Mouse (Mus musculus) lung, postnatal 14 days (tissue): ENCODE measurements around the gene Cphx2.
"Not testable (repeated sequence)": the region's sequence is repeated elsewhere in the genome, so short reads cannot be mapped to it uniquely, and the experiment has no call there.

ENCODE experiments used
- DNase-seq: peaks from one replicate; pipeline ENCODE4 v3.0.0; 2021

The Cphx2 gene

DNA sequence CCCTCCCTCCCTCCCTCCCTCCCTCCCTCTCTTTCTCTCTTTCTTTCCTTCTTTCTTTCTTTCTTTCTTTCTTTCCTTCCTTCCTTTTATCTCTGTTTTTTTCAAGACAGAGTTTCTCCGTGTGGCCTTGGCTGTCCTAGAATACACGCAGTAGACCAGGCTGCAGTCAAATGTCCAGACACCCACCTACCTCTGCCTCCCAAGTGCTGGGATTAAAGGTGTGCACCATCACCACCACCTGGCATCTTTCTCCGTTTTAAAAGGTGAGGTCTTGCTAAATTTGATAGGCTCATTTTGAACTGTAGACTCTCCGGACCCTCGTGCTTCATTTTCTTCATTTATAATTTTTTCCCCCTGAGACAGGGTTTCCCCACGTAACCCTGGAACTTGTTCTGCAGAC lies at the start of gene Cphx2:
Gene Cphx2 (plus strand): TSS at position 301 of the 400 bp plus-strand sequence.
- DNase-seq, result not testable (repeated sequence)

GRCm38 (mm10) chr14:26034364-26034763 lies 47.0 kb upstream of the Cphx2 start:
- not testable (repeated sequence) for DNase-seq

- not testable (repeated sequence) for DNase-seq
Measured at GRCm38 (mm10) chr14:26035439-26035838, 45.9 kb upstream of the Cphx2 start.

DNA sequence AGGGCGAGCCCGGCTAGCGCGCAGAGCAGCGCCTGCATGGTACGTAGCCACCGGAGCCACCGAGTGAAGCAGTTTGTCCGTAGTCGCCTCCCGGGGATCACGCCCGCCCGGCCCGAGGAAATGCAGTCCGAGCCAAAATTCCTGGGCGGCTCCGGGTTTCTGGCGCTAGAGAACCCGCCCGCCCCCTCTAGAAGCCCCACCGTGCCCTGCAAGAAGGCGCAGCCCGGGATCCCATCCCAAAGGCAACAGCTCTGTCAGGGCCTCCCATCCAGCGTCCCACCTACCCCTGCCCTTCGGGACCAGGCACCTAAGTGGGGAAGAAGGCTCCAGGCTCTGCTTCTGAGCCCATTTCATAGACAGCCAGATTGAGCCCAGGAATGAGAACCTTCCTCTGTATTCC lies 38.7 kb upstream of the Cphx2 start, which contains the start of gene Gm9780:
Gene Gm9780 (minus strand): TSS at position 101 of the 400 bp plus-strand sequence.
- not testable (repeated sequence) for DNase-seq

DNA sequence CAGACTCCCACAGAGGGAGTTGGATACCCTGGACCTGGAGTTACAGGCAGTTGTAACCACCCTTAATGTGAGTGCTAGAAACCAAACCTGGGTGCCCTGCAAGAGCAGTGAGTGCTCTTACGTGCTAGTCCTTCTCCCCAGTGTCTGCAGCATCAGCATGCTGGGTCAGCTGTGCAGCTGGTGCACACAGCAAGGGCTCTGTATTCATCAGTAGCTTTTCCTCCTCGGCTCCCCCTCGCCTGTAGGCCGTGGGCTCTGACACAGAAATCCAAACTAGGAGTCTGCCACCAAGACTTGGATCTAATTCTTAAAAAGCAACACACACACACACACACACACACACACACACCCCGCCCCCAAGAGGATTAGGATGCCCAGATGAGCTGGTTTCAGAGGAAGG lies 36.3 kb upstream of the Cphx2 start:
- not testable (repeated sequence) for DNase-seq

- DNase-seq, result not testable (repeated sequence)
Measured at GRCm38 (mm10) chr14:26047026-26047425, 34.3 kb upstream of the Cphx2 start.

GRCm38 (mm10) chr14:26048767-26049166 lies 32.5 kb upstream of the Cphx2 start:
- not testable (repeated sequence) for DNase-seq

- DNase-seq, result not testable (repeated sequence)
Measured at GRCm38 (mm10) chr14:26058184-26058583, 23.1 kb upstream of the Cphx2 start.

DNA sequence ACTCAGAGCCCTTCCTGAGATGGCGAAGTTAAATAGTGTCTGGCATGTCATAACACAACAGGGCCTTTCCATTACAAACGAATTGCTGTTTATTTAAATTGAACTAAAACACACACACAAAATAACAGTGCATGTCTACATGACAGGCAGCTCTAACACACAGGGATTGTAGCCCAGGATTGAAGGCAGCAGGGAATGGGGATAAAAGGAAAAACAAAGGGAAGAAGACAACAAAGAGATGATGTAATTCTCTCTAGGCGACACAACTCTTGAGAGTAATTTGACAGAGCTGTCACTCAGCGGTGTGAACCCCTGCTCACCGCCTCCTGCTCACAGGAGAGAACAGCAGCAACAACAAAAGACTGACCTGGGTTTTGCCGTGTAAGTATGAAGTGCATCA lies 22.0 kb upstream of the Cphx2 start:
- not testable (repeated sequence) for DNase-seq

- not testable (repeated sequence) for DNase-seq
Measured at GRCm38 (mm10) chr14:26066574-26067324, 14.6 kb upstream of the Cphx2 start.

- not testable (repeated sequence) for DNase-seq
Measured at GRCm38 (mm10) chr14:26067325-26067633, 14.0 kb upstream of the Cphx2 start, which contains the start of gene Tmem254c. Gene Tmem254c (minus strand): TSS chr14:26067355.

DNA sequence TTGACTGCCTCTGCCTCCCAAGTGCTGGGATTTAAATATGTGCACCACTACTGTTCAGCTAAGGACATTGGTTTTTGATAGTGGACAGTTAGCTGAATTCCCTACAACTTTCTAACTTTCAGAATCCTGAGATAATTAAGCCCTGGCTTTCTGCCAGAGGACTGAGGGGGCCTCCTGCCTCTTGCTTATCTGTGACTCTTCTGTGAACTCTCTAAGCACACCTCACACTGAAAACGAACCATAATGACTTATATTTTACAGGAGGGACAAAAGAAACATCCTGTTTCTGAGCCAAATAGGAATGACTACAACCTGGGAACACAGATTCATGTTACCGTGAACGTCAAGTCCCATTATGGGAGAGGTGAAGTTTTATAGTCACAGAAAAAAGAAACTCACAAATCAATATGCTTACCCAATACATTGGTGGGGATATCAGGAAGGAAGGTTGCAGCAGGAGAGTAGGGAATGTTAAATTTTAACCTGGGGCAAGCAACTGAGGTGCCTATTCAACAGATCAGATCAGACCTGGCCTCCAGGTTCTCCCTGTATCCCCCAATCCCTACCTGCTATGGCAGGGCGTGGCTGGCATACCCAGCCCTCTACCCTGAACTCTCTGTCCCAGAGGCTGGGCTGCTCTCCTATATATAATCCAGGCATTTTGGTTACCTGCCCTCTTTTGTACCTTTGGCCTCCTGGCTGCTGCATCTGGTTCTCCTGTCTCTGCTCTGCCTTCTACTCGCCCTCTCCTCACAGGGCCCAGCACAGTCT lies 4.5 kb upstream of the Cphx2 start:
- DNase-seq, result not testable (repeated sequence)

GRCm38 (mm10) chr14:26081997-26082396 lies 681 bp downstream of the Cphx2 start, which contains the start of gene Cphx3:
Gene Cphx3 (plus strand): TSS chr14:26082297.
- DNase-seq, result not testable (repeated sequence)

GRCm38 (mm10) chr14:26097622-26098021 lies 16.3 kb downstream of the Cphx2 start:
- DNase-seq, result not testable (repeated sequence)

DNA sequence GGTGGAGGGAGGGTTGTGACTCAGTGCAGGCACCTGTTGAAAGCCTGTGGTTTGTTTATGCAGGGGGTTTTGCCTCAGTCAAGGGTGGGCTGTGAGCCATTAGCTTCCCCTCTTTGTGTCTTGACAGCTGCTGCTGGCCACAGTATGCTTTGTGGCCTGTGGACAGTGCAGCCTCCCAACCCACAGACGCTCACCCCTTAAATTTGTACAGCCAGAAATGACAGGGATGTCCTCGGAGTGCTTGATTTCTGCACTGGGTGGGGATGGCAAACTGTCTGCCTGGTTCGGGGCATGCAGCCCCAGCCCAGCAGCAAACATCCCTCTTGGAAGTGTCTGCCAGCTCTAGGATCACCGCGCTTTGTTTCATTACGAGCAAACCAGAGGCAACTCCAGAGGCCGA lies 36.8 kb downstream of the Cphx2 start, which contains the start of gene Duxbl2:
Gene Duxbl2 (plus strand): TSS at position 200 of the 400 bp plus-strand sequence.
- DNase-seq, result not testable (repeated sequence)

GRCm38 (mm10) chr14:26118550-26119000 lies 37.3 kb downstream of the Cphx2 start:
- DNase-seq, result not testable (repeated sequence)

DNA sequence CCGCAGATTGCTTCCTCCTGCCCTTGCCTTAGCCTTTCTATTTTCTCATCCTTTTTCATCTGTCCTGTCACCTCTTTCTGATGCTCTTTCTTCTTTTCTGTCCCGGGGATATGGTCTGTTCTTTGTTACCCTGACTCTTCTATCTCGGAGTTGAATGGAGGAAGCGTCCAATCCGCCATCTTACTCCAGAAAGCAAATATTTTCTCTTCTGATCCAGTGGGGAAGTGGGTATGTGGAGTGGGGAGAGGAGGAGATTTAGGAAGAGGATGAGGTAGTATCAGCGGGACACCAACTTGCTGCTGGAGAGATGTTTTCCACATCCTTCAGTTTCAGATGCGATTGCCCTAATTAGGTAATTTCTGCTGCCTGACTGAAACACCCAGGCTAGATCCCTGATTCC lies 37.8 kb downstream of the Cphx2 start:
- DNase-seq, result not testable (repeated sequence)
